Mouse (Mus musculus) ES-Bruce4 (cell line): Measurements from ENCODE around the gene Arl3.

Experiments used
- CTCF ChIP-seq: IDR thresholded peaks from one replicate; pipeline ENCODE4 v1.8.1; 2011; ENCODE audit warnings: low read depth, low read length
- EP300 ChIP-seq: IDR thresholded peaks from 2 replicates; pipeline ENCODE4 v1.6.1; 2011; ENCODE audit warnings: low read depth, low read length; ENCODE audit not compliant: insufficient read depth
- POLR2A ChIP-seq: IDR thresholded peaks from one replicate; pipeline ENCODE4 v1.8.1; 2011; ENCODE audit warnings: low read length; ENCODE audit not compliant: insufficient read depth

DNA sequence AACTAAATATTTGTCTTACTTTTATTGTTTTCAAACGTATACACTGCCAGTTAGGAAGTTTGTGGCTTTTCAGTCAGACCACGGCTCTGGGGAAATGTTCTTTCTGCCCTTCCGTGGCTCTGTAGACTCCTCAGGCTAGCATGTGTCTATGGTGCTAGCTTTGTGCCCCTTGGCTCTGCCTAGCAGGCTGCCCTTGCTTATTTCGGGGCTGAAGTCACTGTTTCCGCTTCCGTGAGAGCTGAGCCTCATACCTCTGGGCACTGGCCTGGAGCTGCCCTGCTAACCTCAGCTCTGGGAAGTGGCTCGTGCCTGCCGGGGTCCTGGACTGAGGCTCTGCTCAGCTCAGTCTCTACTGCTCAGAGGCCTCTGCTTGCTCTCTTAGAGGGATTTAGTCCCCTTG lies 77.9 kb downstream of the Arl3 start:
- TF ChIP-seq POLR2A (no peak), CTCF (no peak), EP300 (no peak)
